Mouse (Mus musculus) cerebellum, adult 8-10 months (tissue): Measurements from ENCODE around the gene Timm22.
A peak's percentile ranks its signal among the peaks of the same experiment; 100 is the strongest.

Source experiments
- DNase-seq: peaks from one replicate; pipeline ENCODE4 v3.0.0; 2022

The Timm22 gene

GRCm38 (mm10) chr11:76436864-76437437 lies 30.2 kb downstream of the Timm22 start:
- DNase-seq: peak; percentile 23

GRCm38 (mm10) chr11:76439666-76440065 lies 32.9 kb downstream of the Timm22 start:
- DNase-seq: no peak

GRCm38 (mm10) chr11:76445459-76445858 lies 38.7 kb downstream of the Timm22 start:
- DNase-seq: no peak

GRCm38 (mm10) chr11:76446251-76446650 lies 39.5 kb downstream of the Timm22 start:
- no peak for DNase-seq

GRCm38 (mm10) chr11:76449520-76450201 lies 42.9 kb downstream of the Timm22 start:
- peak; percentile 53 for DNase-seq

- no peak for DNase-seq
Observed at GRCm38 (mm10) chr11:76450202-76450561, 43.4 kb downstream of the Timm22 start.

- DNase-seq: peak; percentile 51
Observed at GRCm38 (mm10) chr11:76454492-76454891, 47.7 kb downstream of the Timm22 start.

GRCm38 (mm10) chr11:76456233-76456632 lies 49.5 kb downstream of the Timm22 start:
- DNase-seq: peak; percentile 87

- no peak for DNase-seq
Observed at GRCm38 (mm10) chr11:76456897-76457296, 50.1 kb downstream of the Timm22 start.

- no peak for DNase-seq
Observed at GRCm38 (mm10) chr11:76458730-76459129, 52.0 kb downstream of the Timm22 start.

- no peak for DNase-seq
Observed at GRCm38 (mm10) chr11:76459489-76459888, 52.7 kb downstream of the Timm22 start.

GRCm38 (mm10) chr11:76461201-76461600 lies 54.4 kb downstream of the Timm22 start:
- no peak for DNase-seq

GRCm38 (mm10) chr11:76461696-76462095 lies 54.9 kb downstream of the Timm22 start:
- no peak for DNase-seq

- no peak for DNase-seq
Observed at GRCm38 (mm10) chr11:76465879-76466278, 59.1 kb downstream of the Timm22 start.
